Mouse (Mus musculus) retina, embryonic 14.5 days (tissue): ENCODE results near the gene Palld.
A peak's percentile ranks its signal among the peaks of the same experiment; 100 is the strongest.

Source experiments
- DNase-seq: peaks from one replicate; pipeline ENCODE4 v3.0.0-alpha.2; 2015; ENCODE audit warnings: low spot score

Palld gene

DNA sequence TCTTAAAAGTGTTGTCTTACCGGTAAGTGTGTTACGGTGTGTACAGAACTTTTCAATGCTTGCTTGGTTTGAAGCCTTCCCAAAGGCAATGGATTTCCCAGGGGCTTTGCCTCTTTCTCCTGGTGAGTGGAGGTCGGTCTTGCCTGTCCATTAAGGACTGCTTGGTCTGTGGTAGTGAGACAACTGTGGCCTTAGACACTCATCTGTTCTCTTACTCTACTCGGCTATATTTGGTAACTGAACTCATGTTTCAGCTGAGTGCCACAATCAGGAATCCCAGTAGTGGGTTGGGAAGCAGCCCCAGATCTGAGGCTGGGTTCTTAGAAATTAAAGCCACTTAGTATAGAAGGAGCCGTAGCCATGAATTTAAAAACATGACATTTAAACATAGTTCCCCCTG, at the start of gene Palld:
Palld (minus strand) TSS at position 170 of the 400 bp plus-strand sequence.
- no peak for DNase-seq

DNA sequence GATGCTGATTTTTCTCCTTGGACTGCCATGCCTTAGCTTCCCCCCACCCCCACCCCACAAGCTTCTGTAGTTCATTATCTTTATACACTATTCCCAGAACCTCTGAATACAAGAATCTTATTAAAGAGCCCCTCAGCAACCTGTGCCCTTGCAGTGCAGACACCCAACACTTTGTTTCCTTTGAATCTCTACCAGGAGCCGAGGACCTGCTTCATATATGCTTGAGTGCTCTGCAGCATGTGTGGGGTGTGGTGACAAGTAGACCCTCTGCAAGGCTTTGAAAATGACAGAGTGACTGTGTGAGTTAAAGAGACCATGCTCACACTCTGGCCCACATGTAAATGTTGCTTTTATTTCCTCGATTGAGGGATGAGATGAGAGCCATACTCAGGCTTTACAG, 35.1 kb upstream of the Palld start:
- no peak for DNase-seq

DNA sequence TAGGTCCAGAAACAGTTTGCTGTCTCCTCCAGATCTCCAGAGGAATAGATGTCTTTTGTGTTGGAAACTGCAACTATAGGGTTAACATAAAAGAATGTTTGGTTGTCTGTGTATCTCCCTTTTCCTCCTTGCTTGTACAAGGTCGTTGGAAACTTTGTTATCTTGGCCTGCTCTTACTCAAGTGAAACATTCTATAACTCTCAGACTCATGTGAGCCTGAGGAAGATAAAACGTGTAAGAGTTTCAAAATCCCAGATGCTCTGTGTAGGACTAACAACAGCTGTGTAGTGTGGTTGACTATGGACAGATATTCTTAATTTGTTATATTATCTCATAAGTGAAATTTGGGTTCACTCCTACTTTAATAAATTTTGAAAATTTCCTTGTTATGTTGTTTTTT, 30.8 kb upstream of the Palld start:
- no peak for DNase-seq

DNA sequence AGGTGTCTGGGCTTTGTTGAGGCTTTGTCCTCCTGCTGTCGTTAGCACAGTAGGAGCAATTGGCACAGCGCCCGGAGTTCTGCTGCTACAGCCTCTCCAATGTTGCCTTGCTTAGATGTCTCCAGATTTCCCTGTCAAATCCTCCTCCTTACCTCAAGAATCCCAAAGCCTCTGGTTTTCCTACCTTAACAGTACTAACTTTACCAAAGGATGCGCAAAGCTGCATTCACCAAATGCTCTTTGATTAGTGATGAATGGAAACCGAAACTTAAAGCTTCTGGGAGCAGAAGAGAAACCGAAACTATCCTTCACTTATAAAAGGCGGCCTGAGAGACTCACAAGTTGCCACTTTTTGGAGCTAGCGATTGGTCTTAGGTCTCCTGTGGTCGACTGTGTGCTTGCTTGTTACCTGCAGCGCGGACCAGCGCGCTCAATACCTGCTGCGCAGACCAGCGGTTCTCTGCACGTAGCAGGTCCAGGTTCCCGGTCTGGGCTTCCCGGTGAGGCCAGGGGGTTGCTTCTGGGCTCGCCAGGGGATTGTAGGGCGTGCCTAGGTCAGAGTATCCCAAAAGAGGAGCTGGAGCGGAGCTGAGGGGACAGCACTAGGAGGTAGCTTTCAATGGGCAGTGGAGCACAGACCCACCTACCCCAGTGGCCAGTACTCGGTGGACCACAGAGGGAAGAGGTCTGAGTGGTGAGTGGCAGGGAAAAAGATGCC, 25.4 kb upstream of the Palld start, which contains the start of gene Ddx60:
Ddx60 (plus strand) TSS at position 311 of the 718 bp plus-strand sequence.
- peak; percentile 39 for DNase-seq

DNA sequence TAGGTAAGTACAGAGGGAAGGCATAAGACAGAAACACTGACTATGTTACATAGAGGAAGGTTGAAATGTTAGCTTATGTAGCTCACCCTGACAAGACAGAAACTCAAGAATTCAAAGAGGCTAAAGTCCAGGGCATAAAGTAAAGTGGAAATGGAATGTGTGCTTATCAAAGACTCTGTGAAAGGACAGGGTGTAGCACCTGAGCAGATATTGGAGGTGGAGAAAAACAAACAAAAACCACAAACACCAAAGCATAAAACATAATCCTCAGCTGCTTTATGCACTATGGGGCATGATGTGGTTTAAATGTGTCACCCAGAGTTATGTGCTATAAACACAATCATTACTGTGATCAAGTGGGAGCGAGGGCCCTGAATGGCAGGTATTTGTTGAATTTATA, 22.0 kb upstream of the Palld start:
- DNase-seq: no peak

DNA sequence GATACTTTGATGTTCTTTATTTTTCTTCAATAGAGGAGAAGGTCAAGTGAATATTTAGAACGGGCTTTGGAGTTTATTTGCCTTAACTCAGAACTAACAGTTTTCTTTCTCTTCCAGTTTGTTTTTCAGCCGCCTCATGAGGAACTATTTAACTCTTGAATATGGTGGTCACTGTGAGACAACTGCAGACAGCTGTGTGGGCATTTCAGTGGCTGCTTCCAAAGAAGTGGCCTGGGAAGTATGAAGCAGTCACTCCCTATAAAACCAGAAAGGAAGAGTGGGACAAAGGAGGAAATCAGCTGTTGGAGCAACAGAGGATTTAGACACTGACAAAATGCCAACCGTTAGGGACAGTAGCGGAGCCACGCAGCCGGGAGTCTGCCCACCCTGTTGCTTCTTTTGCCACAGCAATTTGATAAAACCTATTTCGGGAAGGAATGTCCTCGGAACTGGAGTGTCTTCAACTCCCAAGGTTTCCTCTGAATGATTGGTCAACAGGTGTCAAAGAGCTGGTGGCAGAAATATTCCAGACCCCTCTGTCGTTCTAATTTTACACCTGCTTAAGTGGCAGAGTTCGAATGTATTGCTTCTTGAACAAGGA, 19.1 kb upstream of the Palld start:
- DNase-seq: no peak

DNA sequence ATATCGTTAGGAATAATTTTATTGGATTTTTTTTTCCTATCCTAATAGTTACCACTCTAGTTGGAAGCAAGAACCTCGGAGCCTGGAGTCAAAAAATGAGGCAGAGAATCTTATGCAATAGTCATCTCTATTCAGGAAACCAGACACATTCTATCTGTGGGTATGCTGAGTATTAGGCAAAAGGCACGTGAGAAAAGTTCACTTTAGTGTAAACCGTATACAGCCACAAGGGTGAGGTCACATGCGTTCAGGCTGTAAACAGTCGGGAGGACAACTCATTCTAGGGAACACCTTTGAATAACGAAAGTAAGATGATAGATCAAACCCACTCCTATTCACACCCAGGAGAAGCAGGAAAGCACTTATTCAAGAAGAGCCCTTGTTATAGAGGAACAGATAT, 17.9 kb upstream of the Palld start:
- DNase-seq: no peak

DNA sequence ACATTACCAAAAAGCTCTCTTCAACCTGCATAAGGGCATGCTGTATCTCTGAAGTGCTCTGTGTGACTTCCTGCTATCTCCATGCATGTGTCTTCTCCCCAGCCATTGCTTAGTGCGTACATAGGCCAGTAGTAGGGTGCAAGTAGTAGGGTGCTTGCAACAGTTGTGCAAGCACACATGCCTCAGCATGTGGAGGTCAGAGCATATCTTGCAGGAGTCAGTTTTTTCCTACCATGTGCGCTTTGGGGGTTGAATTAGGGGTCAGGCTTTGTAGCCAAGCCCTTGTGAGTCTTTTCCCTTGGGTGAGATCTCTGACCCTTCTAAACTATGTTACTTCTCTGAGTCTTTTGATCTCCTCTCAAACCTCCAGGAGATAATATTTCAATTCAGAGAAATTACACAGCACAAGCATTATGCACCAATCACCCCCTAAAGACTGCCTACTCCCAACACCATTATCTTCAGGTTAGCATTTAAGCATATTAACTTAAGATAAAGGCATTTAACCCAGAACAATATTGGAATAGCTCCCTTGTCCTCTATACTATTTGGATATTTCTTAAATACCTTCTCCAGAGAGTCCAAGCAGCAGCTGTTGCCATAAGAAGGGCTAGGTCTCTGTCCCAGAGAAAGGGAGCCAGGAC, 16.8 kb upstream of the Palld start:
- DNase-seq: no peak

DNA sequence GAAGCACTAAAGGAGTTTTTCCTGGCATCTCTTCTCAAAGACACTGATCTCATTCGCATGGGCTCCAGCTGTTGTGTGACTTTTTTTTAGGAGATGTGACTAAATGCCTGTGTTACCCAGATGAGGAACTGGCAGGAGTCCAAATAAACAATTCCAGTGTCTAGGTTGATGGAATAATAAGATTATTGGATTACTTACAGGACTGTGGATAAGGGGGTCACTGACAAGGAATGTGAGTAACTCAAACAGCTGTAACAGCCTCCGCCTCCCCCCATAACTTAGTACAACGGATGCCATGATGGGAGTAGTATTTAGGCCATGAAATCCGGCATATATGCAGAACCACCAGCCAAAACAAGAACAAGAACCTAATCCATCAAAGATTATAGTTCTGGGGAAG, 14.8 kb upstream of the Palld start:
- peak; percentile 56 for DNase-seq

DNA sequence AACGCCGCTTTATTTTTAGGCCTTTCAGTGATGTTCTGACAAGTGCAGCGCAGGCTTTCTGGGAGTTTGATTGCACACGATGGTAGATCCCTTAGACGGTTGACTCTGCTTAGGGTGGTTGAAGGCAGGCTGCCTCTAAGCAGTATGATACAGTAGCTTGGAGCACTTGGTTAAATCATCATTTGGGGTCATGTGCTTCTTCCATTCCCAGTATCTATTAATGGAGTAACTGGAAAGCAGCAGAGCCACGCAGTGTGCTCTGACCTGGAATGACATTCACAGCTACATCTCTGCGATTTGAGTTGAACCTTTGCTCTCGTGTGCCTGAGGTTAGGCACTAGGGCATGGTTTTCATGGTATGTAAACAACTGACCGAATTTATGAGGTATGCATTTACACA, 11.5 kb upstream of the Palld start:
- no peak for DNase-seq

DNA sequence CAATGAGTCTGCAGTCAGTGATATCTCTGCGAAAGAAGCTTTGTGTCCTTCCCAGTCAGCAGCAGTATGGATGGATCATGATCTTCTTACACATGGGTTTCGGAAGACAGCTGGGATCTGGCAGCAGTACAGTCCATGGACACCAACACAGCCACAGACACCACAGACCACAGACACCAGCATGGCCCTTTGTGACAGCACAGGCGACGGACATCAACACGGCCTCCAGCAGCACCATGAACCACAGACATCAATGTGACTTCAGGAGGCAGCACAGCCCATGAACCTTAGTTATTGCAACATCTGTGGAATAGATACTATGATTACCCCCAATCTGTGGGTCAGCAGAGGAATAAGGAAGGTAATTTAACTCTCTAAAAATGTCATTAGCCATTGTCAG, 10.3 kb upstream of the Palld start:
- no peak for DNase-seq

DNA sequence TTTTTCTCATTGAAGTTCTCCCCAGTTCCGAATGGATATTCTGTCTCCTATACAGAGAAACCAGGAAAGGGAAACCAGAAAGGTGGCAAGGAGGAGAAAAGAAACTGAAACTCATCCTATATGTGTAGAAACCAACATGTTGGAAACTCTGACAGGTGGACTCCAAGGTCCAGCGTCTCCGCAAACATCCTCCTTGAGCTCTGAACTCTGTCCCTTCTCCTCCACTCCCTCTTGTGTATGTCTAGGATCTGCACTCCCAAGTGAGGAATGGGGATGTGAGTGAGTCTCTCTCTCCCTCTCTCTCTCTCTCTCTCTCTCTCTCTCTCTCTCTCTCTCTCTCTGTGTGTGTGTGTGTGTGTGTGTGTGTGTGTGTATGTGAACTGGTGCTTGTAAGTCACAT, 6.8 kb upstream of the Palld start:
- no peak for DNase-seq

DNA sequence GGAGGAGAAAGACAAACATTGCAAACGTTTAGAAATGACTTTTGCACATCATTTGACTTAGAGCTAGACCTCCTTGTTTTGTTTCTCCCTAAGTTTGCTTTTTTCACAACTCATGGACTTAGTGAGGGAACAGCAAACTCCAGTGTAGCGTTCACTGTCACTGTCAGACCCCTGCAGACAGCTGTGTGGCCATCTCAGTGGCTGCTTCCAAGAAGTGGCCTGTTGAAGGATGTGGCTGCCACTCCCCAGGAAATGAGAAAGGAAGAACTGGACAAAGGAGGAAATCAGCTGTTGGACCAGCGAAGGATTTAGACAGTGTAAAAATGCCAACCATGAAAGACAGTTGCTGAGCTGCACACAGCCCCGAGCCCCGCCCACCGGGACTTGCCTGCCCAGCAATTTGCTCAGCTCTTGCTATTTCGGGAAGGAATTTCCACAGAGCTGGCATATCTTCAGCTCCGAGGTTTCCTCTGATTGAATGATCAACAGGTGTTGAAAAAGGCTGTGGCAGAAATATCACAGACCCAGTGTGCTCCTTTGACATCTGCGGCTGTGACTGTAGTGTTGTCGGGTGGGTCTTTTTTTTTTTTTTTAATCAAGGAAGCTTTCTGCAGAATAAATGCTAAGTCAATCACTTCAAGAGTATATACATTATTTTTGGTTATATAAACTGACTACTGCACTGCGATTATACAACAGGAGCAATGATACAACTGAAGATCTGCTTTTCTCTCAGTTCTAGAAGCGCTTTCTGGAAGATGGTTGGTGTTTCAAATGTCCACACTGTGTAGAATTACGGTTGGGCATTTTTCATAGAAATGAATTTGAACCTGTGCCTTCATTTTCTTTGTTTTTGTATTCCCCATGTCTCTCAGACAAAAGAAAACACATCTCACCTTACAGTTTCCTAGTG, 6.1 kb upstream of the Palld start:
- no peak for DNase-seq

DNA sequence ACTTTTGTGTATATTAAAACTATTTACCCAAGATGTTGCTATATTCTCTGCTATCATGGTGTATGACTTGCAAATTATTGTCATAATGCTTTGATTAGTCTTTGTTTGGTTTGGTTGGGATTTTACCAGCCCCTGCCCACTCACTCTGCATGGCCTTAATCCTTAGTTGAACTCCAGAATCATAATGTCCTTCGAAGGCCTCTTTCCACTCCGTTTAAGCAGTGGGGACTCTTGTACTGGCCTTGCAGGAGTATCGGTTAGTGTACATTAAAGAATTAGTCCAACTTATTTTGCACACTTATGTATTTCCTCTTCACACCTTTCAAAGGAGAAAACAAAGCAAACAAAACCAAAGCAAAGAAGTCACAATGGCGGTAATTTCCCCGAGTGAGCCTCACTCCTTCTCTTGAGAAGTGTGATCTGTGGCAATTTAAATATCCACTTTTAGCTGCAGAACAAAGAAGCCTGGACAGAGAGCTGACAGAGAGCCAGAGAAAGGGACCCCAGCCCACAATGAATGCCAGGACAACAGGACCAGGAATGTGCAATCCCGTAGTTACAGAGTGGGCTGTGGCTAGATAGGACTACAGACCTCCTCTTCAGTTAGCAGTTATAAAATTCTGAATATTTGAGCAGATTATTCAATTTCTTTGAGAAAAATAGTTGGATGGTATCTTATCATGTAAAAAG, 1.3 kb downstream of the Palld start:
- no peak for DNase-seq

DNA sequence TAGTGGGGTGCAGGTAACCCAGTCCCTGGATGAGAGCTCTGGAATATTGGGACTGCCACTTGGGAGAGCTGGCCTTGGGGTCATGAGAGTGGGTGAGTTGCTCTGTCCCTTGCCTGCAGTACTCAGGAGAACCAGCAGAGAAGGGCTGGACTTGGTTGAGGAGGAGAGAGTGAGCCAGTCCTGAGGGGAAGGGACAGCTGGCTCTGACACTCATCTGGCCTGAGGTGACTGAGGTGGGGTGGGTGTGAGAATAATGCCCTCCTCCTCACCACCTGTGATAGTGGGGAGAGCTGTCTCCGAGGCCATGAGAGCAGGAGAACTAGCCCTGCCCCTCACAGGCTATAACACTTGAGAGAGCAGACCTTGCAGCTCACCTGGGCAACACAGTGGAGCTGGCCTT, 5.1 kb downstream of the Palld start:
- no peak for DNase-seq

DNA sequence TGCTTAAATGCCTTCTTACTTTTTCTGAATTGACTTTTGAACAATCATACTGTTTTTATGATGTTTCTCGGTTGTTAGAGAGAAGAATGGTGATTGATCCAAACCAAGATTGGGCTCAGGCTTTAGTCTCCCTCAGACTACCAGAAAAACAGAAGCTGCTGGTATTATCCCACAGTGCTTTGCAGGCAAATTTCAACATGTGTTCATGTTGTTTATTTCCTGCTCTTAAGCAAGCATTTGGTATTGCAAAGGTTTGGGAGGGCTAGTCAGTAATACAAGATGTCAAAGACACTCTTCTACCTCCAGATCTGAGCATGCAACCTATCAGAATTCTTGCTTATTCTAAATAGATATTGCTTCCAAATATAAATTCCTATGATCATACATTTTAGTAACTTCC, 5.7 kb downstream of the Palld start:
- DNase-seq: no peak

DNA sequence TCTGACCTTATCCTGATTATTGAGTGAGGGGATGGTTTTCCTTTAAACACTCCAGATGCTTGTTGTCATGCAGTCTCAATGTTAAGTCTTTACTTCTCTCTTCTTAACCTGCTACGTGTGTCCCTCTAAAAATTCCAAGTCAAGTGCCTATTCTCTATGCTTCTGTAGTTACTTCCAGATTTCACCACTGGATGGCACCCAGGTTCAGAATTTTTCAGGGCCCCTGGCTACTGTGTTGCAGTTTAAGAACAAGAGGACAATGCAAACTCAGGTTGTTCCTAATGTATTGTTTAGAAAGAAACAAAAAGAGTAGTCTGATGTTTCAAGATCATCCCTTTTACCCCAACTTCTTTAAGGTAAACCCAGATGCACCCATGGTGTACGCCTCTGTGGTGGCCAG, 8.4 kb downstream of the Palld start:
- peak; percentile 75 for DNase-seq

DNA sequence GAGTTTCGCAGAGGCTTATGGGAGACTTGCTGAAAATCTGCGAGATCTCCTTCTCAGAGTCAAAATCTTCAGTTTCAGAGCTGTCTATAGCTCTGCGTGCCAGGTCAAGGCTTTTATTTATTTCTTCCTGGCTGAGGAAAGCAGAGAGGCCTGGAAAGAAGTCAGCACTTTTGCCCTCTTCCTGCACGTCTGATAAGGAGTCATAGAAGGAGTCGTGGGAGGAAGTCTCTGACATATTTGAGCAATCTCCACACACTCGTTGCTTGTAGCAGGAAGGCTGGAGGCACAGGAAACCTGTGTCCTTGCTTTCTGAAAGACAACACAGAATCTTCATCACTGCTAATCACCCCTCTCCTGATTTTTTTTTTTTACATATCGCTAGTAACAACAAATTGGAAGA, 24.9 kb downstream of the Palld start:
- no peak for DNase-seq

DNA sequence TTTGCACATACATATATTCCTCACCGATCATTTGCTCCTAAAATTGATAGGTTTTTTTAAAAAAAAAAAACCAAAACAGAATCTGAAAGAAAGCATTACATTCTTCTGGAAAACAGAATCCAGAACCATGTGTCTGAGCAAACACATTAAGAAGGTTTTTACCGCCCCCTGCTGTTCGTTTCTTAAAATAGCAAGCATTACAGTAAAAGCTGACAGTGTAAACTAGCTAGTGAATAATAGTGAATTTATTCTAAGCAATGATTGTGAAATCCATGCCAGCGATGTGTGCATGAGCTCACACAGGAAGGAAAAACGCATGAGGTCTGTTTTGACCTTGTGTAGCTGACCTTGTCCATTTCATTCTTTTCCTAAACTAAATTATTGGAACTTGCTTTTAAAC, 27.2 kb downstream of the Palld start:
- DNase-seq: peak; percentile 89

DNA sequence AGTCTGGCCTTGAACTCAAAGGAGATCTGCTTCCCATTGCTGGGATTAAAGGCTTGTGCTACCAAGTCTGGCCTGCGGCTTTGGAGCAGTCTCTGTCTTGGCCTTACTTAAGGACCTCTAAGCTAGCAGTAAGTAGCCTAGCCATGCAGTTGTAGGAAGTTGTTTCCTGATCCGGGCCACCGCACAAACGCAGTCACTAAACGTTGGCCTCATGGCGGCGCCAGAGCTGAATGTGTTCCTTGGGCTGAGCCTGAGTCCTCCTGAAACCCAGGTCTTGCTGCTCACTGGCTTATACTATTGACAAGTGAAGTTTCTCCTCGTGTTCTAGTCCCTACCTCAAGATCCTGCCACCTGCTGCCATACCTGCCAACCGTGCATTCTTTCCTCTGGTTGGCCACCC, 28.5 kb downstream of the Palld start:
- peak; percentile 25 for DNase-seq

DNA sequence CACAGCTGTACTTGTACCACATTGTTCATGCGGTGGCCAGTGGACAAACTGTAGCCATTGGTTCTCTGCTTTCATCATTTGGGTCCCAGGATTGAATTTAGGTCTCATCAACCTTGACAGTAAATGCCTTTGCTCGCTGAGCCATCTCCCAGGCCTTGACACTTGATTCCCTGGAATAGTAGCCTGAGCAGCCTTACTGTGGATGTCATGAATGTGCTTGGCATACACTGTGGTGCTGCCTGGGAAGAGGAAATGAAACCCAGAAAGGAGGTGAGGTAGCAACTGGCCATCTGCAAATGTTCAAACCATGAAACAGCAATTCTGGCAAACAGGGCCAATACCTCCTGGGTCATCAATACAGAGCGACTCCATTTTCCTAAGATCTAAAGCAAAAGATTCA, 34.0 kb downstream of the Palld start:
- DNase-seq: no peak

DNA sequence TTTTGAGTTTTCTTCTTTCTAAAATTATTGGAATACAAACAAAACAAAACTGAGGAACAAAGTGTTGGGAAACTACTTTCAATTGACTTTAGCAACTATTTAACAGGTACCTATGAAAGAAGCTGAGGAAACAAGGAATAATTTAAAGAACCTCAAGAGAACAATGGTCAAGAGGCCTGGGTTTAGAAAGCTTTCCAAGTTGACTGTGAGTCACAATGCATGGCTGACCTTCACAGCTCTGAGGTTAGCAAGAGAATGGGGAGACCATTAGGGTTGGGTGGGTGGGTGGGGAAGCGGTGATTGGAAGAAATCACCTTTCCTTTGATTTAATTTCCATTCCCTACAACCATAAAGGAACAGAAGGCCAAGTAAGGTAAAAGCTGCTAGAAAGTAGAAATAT, 35.6 kb downstream of the Palld start:
- DNase-seq: no peak
